Mouse (Mus musculus) c-Kit-negative CD71-positive TER-119-positive erythroid progenitor cells, embryonic 14.5 days (primary cell): Measurements from ENCODE around the gene Ccdc69.
A peak's percentile ranks its signal among the peaks of the same experiment; 100 is the strongest.
"Not testable (repeated sequence)": the region's sequence is repeated elsewhere in the genome, so short reads cannot be mapped to it uniquely, and the experiment has no call there.

Source experiments
- DNase-seq: peaks from one replicate; pipeline ENCODE4 v3.0.0-alpha.2; 2013; ENCODE audit warnings: low read depth, low spot score

The Ccdc69 gene

DNA sequence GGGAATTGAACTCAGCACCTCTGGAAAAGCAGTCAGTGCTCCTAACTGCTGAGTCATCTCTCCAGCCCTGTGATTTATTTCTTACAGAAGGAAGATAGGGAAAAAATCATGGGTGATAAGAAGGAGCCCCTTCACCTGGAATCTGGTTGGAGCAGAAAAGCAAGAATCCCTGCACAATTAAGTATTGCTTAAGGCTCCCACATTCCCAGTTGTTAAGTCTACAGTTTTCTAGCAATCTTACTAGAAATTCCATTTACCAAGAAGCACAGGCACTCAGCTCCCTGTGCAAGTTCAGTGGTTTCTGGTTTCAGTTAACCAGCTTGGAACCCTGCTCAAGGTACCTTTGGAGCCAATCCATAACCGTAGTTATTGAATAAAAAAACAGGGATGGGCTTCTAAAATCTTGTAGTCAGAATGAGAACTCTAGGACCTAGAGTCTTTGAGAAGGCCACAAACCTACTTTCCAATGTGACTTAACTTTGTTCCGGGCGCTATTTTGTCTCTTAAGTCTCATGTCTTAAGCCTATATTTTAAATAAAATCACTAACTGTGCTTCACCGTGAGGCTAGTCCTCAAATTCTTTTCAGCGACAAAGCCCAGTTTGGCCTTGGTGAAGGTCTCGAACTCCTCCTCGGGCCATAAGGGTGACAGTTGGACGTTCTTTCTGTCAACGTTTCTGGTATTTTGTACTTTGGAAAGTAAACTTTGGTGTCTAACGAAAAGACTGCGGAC lies 19.0 kb upstream of the Ccdc69 start:
- DNase-seq: no peak

DNA sequence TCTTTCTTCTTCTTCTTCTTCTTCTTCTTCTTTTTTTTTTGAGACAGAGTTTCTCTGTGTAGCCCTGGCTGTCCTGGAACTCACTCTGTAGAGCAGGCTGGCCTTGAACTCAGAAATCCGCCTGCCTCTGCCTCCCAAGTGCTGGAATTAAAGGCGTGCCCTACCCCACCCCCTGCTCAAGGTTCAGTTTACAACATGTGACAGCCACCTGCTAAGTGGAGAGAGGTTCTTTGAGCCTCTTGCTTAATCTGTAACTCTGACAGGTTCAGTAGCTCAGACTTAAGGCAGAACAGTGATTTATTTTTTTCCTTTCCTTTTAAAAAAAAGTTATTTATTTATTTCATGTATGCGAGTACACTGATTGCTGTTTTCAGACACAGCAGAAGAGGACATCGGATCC lies 18.4 kb upstream of the Ccdc69 start:
- not testable (repeated sequence) for DNase-seq

DNA sequence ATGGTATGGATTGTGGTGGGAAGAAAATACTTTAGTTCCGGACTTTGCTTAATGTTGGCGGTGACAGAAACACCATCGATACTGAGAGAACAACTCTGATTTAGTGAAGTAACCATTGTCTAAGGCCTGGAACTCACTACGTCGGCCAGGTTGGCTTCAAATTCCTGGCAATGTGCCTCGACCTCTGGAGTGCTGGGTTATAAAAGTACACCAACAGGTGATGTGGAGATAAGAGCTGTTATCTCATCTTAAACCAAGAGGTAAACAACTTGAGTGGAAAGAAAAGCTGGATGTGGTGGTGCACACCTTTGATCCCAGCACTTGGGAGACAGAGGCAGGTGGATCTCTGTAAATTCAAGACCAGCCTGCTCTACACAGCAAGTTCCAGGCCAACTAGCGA lies 15.2 kb upstream of the Ccdc69 start:
- no peak for DNase-seq

GRCm38 (mm10) chr11:55089892-55090291 lies 12.0 kb upstream of the Ccdc69 start:
- DNase-seq: no peak

- peak; percentile 24 for DNase-seq
Observed at GRCm38 (mm10) chr11:55087006-55087405, 9.1 kb upstream of the Ccdc69 start.

- no peak for DNase-seq
Observed at GRCm38 (mm10) chr11:55085396-55085795, 7.5 kb upstream of the Ccdc69 start.

DNA sequence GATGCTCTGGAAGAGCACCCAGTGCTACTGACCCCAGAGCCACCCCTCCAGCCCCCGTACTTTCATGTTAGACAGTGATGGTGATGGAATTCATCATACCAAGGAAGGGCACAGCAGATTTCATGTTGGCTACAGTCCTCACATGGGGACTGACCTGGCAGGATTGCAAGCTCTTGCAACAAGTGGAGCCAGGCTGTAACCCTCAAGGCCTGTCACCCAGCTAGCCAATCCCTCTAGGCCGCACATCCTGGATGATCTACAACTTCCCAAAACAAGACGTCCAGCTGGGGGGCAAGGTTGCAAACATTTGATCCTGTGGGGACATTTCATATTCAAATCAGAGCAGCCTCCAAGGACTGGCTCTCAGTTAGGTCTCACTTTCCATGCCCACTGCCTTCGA lies 6.7 kb upstream of the Ccdc69 start:
- no peak for DNase-seq

DNA sequence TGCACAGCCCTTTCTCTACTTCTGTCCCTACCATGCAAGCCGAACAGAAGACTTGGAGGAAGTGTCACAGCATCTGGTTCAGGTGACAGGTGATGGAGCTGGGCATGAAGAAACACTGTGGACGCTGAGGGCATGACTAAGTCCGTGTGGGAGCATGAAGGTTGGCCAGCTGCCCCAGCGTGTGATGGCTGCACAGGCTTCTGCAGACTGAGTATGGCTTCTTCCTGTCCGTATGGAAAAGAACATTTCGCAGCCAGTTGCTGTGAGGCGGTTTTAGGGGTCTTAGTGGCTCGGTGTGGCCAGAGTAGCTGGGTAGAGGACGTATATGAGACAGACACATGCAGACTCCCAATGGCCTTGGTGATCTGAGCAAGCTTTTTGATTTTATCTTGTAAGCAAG lies 3.3 kb upstream of the Ccdc69 start:
- no peak for DNase-seq

DNA sequence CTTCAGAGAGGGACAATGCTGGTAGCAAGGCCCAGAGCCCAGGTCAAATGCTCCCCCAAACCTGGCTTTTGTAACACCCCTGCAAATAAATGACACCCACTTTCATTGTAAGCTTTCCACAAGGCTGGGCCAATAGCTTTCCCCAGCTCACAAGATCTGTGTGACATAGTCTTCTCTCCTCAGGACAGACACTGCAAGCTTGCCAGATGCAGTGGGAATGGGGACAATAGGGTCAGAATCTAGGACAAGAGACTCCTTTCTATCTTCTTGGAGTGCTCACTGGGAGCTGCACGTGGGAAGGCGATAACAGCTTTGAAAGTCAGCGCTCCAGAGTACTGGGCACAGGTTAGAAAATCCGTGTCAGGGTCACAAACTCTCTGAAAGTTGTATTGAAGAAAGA lies 1.2 kb upstream of the Ccdc69 start:
- DNase-seq: no peak

GRCm38 (mm10) chr11:55078502-55078901 lies 571 bp upstream of the Ccdc69 start:
- no peak for DNase-seq

DNA sequence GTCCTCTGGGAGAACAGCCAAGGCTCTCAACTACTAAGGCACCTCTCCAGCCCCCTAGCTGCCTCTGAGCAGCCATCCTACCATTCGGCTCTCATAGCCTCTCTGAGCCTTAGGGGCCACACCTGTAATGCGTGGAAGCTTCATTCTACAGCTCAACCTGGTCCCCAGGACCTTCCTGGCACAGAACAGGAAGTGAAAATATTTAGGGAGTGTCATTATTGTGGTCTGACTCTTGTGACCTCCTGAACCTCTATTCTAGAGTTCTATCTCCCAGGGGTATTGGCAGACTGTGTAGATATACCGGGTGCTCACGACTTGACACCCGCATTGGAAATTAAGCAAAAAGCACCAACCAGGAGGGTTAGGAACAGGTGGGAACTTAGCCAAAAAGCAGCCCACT lies 1.7 kb downstream of the Ccdc69 start:
- no peak for DNase-seq

DNA sequence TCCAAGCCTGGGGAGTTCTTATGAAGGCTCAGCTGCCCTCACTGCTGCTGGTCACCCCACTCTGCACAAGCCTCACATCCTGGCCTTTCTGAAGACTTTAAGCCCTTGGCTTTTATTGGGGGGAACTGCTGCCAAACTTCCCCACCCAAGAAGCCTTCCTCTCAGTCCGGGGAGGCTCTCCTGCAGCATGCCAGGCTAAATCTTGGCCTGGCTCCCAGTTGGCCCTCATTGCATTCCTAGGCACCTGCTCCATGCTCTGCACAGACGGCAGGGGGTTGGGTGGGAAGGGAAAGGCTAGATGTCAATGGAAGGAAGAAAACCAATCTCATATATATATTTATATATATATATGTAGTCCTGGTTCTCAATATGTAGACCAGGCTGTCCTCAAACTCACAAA lies 2.3 kb downstream of the Ccdc69 start:
- no peak for DNase-seq

GRCm38 (mm10) chr11:55073191-55073590 lies 4.7 kb downstream of the Ccdc69 start:
- no peak for DNase-seq

DNA sequence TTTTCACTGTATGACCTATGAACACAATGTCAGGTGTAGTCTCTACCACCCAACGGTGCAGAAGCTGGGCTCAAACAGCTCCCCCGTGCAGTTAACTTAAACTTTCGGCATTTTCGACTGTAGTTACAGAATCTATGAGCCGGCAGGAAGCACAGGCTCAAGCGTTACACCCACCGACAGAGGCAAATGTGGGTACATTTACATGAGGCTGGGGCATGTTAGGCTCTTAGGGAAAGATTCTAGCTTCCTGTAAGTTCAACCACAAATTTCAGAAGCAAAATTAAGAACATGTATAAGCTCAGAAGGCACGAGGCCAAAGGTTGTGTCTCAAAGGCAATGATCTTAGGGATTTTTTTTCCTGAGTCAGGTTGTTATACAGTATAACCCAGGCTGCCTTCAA lies 5.5 kb downstream of the Ccdc69 start:
- DNase-seq: no peak

GRCm38 (mm10) chr11:55071344-55071743 lies 6.6 kb downstream of the Ccdc69 start:
- DNase-seq: no peak

GRCm38 (mm10) chr11:55069023-55069422 lies 8.9 kb downstream of the Ccdc69 start:
- no peak for DNase-seq

DNA sequence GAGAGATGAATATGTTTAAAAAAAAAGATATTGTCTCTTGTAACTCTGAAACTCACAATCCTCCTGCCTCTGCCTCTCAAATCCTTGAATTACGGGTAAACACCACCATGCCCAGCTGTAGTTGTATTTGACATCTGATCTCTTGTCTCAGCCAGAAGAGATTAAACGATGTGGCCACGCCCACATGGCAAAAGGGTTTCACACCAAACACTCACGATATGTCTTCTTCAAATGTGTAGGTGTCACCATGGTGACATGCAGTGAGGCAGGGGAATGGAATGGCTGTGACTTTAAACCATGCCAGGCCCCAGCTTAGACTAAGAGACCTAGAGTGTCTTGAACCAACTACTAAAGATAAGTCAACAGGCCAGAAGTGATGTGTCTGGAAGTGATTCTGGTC lies 11.0 kb downstream of the Ccdc69 start:
- no peak for DNase-seq

GRCm38 (mm10) chr11:55062856-55063255 lies 15.1 kb downstream of the Ccdc69 start:
- DNase-seq: no peak

DNA sequence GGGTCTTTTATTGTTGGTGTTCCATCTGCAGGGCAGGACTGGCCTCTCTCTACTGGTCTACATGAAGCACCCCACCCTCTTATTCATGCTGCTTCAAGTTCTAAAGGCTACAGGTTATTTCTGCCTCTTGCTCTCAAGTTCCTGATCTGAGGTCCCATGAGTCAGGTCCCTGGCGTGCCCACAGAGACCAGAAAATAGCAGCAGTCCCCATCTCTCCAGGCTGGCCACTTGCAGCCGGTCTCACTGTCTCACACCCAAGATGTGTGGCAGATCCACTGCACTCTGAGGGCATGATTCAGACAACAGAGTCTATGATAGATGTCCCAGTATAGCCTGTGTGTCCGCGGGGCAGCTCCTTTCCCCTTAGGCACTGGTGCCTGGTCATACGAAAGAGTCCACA lies 17.1 kb downstream of the Ccdc69 start:
- no peak for DNase-seq

- DNase-seq: no peak
Observed at GRCm38 (mm10) chr11:55057511-55057910, 20.4 kb downstream of the Ccdc69 start.

- no peak for DNase-seq
Observed at GRCm38 (mm10) chr11:55050837-55051510, 27.0 kb downstream of the Ccdc69 start.

GRCm38 (mm10) chr11:55046600-55046999 lies 31.3 kb downstream of the Ccdc69 start:
- DNase-seq: no peak

DNA sequence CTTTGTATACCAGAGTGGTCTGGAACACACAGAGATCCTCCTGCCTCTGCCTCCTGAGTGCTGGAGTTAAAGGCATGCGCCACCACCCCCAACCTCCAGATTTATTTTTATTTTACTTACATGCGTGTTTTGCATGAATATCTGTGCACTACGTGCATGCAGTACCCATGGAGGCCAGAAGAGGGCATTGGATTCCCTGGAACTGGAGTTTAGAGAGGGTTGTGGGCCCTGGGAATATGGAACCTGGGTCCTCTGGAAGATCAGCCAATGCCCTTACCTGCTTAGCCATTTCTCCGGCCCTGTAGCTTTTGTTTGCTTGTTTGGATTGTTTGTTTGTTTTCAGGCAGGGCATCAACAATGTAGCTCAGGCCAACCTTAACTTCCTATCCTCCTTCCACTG lies 36.6 kb downstream of the Ccdc69 start:
- no peak for DNase-seq
